Mouse (Mus musculus): ENCODE data around the gene Mettl14. TPM values are rescaled to one million over a fixed set of nuclear protein-coding genes. Genes with fewer than 3 reads are reported as not detected.

The Mettl14 gene
- 27.4 and 33.1 TPM in 2 replicates for polyA plus RNA-seq (2016; fragmentation: Nextera tagmentation; extraction: Ambion mirVana)

DNA sequence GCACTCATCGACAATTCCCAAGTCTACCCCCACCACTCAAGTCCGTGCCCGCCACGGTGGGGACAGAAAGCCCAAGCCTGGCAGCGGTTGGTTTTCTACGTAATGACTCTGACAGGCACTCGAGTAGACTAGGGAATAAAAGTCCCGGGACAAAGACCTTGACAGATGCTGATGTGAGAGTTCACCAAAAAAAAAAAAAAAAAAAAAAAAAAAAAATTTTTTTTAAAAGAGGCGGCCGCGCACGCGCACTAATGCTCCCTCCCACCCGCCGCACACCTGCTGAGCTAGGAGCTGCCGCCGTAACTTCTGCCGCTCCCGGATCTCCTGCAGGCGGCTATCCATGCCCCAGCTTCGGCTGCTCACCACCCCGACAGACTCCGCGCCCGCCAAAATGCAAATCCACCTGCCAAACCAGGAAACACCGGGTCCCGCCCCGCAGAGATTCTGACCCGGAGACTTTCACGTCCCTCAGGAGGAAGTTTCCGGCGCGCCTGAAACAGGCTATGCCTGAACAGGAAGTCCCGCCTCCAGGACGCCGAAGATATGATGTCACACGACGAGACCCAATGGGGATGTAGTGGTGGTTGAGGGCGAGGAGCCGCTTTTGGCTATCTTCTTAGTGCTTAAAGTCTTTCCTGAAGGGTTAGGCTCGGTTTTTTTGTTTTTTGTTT lies at the start of gene Mettl14:
Gene Mettl14, minus strand, starts transcription at position 623 of the 671 bp plus-strand sequence.
- DNase-seq (ENCODE audit: low spot score) = peak; percentile 98
- peak within 1 kb of the TSS; percentile 97 for H3K27ac ChIP-seq
- under 1% methylated on average over 41 of the region's 41 CpGs for WGBS

DNA sequence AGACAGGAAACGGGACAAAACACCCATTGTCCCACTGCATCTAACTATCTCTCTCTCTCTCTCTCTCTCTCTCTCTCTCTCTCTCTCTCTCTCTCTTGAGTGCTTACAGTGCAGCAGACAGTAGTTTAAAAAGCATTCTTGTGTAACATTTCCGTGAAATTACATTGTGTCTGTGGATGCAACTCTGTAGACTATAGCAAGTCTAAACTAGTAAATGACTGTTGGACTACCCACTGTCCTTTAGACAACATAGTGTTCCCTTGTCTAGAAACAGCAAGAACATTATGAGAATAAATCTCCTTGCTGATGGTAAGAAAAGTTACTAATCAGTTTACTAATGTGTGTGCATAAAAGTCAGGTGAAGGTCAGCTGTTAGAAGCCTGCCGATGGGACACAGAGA lies 47.5 kb upstream of the Mettl14 start:
- Histone ChIP-seq H3K4me1 (replicated peaks) (no peaks in the 10 kb centered on the region), H3K4me3 (no peak overlapping the region), H3K27me3 (ENCODE audit: insufficient read depth, poor library complexity, severe bottlenecking) (no peaks in the 10 kb centered on the region), H3K9me3 (no peaks in the 10 kb centered on the region), H3K36me3 (no peaks in the 10 kb centered on the region), H3K27ac (no peak overlapping the region)
- no peak for DNase-seq (ENCODE audit: low spot score)
- 86% methylated on average over 3 of the region's 3 CpGs for WGBS

More for the DNA sequence above, at the start of gene Mettl14:
- Histone ChIP-seq H3K4me1 (replicated peaks) (peaks cover 15% of the 10 kb centered on the region), H3K36me3 (peaks cover 15% of the 10 kb centered on the region), H3K27me3 (ENCODE audit: insufficient read depth, poor library complexity, severe bottlenecking) (no peaks in the 10 kb centered on the region), H3K9me3 (no peaks in the 10 kb centered on the region), H3K4me3 (peak within 1 kb of the TSS; percentile 78)

DNA sequence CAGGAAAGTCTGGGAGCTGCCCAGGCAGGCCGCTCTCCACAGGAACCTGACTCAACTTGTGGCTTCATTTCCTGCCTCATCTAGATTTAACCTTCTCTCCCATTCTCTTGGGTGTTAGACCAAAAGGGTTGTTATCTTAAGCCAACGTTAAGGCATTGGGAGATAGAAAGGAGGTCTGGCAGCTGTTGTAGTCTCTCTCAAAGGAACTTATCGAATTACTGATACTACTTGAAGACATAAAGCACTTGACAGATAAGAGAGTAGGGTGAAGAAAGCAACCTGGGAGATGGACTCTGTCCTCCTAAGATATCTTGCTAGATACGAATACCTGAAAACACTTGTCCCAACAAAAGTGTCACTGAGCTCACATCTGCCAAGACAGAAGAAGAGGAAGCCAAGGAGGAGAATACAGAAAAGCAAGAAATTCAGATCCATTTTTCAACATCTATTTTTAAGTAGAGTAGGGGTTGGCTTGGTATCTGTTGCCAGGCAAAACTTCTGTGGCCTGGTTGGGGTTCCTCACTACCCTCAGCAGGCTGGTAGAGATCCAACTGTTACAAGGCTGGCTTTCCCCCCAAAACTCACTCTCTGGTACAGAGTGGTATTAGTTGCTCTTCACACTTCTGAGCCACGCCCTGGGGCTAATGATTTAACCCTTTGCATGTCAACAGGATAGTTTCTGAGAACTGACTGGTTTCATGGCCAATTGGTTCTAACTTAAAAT lies 46.2 kb upstream of the Mettl14 start:
- Histone ChIP-seq H3K9me3 (no peaks in the 10 kb centered on the region), H3K4me3 (no peak overlapping the region), H3K36me3 (no peaks in the 10 kb centered on the region), H3K27ac (no peak overlapping the region), H3K27me3 (ENCODE audit: insufficient read depth, poor library complexity, severe bottlenecking) (no peaks in the 10 kb centered on the region), H3K4me1 (replicated peaks) (no peaks in the 10 kb centered on the region)
- WGBS = 72% methylated on average over 5 of the region's 5 CpGs
- DNase-seq (ENCODE audit: low spot score) = no peak

DNA sequence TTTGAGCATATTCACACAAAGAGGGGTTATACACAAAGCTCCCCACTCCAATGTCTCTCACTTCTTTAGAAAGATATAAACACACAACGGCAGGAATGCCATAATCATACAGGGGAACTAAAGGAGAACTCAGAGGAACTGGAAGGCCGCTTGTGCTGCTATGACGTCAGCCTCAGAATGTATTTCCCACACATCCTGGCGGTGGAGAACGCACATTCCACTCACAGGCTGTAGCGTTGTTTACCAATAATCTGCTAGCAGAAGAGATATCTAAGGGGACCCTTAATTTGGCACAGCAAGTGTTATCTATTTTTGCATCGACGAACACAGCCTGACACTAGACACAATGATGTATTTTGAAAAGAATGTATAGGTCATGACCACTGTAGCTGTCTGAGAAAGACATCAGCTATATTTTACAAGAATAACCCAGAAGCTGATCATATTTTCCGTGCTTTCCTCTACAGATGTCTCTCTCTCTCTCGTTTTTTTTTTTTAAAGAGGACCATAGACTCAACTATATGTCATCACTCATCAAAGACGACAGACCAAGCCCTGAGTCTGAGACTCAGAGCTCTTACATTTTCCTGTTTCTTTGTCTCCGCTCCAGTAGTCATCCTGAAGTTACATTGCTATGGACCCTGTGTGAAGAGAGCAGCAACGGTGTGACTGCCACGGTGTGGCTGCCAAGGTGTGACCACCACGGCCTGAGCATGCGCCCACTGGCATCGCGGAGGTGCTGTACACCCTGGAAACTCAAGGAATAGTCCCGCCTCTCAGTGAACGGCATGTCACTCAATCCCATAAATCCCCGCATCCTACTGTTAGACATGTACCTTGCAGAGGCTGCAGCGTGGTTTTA lies 43.9 kb upstream of the Mettl14 start:
- no peak overlapping the region for H3K27ac ChIP-seq
- no peak for DNase-seq (ENCODE audit: low spot score)
- H3K4me3 ChIP-seq = no peak overlapping the region
- H3K27me3 ChIP-seq (ENCODE audit: insufficient read depth, poor library complexity, severe bottlenecking) = no peaks in the 10 kb centered on the region
- H3K9me3 ChIP-seq = no peaks in the 10 kb centered on the region
- no peaks in the 10 kb centered on the region for H3K36me3 ChIP-seq
- H3K4me1 ChIP-seq (replicated peaks) = no peaks in the 10 kb centered on the region
- 86% methylated on average over 22 of the region's 22 CpGs for WGBS

DNA sequence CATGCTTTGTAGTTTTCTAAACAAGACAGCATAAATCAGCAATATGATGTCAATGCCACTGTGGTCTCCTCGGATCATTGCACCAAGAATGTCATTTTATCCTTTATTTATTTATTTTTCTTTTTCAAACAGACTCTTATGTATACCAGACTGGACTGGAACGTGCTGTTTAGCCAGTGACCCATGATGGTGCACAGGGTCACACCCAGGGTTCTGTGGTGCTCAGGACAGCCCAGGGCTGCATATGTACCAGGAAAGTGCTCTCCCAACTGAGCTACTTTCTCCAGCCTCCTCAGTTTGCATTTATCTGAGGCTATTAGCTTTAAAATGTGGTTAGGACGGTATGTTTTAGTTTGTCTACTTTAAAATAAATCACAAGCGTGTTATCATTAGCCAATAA lies 42.1 kb upstream of the Mettl14 start:
- Histone ChIP-seq H3K27me3 (ENCODE audit: insufficient read depth, poor library complexity, severe bottlenecking) (no peaks in the 10 kb centered on the region), H3K9me3 (no peaks in the 10 kb centered on the region), H3K36me3 (no peaks in the 10 kb centered on the region), H3K4me3 (no peak overlapping the region), H3K27ac (no peak overlapping the region), H3K4me1 (replicated peaks) (no peaks in the 10 kb centered on the region)
- WGBS = 67% methylated on average over 4 of the region's 4 CpGs
- no peak for DNase-seq (ENCODE audit: low spot score)

DNA sequence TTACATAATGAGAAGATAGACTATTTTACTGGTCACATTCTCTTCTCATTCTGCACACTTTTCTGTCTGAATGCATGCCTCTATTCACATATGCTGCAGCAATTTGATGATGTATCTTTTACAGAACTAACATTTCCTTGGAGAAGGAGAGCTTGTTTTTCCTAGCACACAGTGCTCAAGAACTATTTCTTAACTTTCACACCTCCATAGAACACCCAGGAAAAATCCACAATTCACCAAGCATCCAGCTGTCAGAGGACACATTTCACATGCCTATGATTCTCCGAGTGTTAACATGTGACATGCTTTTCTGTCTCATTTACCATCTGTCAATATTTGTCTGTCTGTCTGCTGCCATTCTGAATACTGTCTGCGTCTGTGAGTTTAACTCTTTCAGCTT lies 39.7 kb upstream of the Mettl14 start:
- Histone ChIP-seq H3K36me3 (no peaks in the 10 kb centered on the region), H3K4me1 (replicated peaks) (no peaks in the 10 kb centered on the region), H3K27ac (no peak overlapping the region), H3K9me3 (no peaks in the 10 kb centered on the region), H3K4me3 (no peak overlapping the region), H3K27me3 (ENCODE audit: insufficient read depth, poor library complexity, severe bottlenecking) (no peaks in the 10 kb centered on the region)
- WGBS = 81% methylated on average over 2 of the region's 2 CpGs
- no peak for DNase-seq (ENCODE audit: low spot score)

DNA sequence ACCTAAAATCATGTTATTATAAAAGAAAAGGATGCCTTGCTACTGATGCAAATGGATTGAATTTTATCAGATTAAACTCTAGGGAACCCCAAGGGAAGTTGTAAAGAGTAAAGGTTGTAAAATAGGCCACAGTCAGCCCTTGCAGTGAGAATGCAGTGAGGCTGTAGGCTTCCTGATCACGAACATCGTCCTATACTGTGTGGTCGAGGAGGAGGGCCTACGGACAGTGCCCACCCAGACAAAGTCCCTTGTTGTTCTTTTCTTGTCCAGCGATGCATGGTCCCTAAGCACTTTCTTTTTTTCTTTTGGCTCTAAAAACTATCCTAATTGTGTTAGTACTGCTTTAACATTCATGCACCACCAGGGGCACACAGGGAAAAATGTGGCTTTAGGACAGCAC lies 27.3 kb upstream of the Mettl14 start:
- Histone ChIP-seq H3K4me1 (replicated peaks) (no peaks in the 10 kb centered on the region; the same call in 1 of the 2 replicates), H3K27me3 (ENCODE audit: insufficient read depth, poor library complexity, severe bottlenecking) (no peaks in the 10 kb centered on the region), H3K9me3 (no peaks in the 10 kb centered on the region), H3K27ac (no peak overlapping the region), H3K36me3 (no peaks in the 10 kb centered on the region), H3K4me3 (no peak overlapping the region)
- DNase-seq (ENCODE audit: low spot score) = no peak
- 47% methylated on average over 5 of the region's 5 CpGs for WGBS

DNA sequence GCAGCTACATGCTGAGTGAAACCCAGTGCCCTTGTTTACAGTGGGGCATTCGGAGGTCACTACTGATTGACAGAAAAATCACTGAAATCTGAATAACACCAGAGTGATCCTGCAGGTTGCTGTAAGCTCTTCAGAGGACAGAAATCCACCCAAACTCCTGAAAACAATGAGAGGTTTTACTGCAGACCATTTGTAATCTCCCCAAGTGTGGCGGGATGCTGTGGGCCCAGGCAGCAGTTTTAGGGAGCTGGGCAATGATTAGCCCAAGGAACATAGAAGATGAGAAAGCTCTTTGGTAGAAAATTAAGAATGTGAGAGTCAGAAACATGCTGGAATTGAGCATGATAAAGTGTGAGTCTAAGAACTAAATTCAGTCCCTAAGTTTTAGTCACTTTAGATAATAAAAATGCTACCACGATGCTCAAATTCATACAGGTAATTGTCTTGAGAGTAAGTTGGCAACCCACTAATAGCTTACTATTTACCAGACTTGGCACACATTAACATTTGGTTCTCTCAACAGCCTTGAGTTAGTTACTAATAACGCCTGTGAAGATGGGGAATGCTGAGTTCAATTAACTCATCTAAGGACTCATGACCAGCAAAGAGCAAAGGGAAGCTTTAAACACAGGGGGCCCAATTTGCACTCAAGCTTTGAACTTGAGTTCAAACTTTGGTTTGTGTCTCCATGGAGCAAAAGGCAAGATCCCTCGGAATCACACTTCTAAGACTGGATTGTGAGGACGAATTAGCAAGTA lies 26.1 kb upstream of the Mettl14 start:
- no peaks in the 10 kb centered on the region; the same call in 1 of the 2 replicates for H3K4me1 ChIP-seq (replicated peaks)
- no peaks in the 10 kb centered on the region for H3K36me3 ChIP-seq
- H3K27ac ChIP-seq = no peak overlapping the region
- H3K9me3 ChIP-seq = no peaks in the 10 kb centered on the region
- DNase-seq (ENCODE audit: low spot score) = no peak
- H3K4me3 ChIP-seq = no peak overlapping the region
- no peaks in the 10 kb centered on the region for H3K27me3 ChIP-seq (ENCODE audit: insufficient read depth, poor library complexity, severe bottlenecking)
- 79% methylated on average over 6 of the region's 6 CpGs for WGBS

DNA sequence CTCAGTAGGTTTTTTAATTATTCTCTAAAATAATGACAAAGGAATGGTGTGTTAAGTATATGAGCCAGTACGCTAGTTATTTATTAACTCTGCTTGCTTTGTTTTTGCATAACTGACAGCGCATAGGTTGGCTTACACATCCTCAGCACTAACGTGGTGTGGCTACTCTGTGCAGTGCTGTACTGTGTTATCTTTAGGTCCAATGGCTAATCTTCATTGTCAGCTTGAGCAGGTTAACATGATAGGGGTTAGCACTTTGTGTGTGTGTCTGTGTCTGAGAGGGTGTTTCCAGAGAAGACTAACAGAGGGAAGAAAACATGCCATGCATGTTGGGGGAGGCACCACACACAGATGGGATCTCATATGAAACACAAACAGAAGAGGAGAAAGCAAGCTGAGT lies 19.0 kb upstream of the Mettl14 start:
- DNase-seq (ENCODE audit: low spot score) = no peak
- 87% methylated on average over 3 of the region's 3 CpGs for WGBS
- Histone ChIP-seq H3K4me1 (replicated peaks) (no peaks in the 10 kb centered on the region), H3K9me3 (no peaks in the 10 kb centered on the region), H3K27me3 (ENCODE audit: insufficient read depth, poor library complexity, severe bottlenecking) (no peaks in the 10 kb centered on the region), H3K36me3 (no peaks in the 10 kb centered on the region), H3K27ac (no peak overlapping the region), H3K4me3 (no peak overlapping the region)

DNA sequence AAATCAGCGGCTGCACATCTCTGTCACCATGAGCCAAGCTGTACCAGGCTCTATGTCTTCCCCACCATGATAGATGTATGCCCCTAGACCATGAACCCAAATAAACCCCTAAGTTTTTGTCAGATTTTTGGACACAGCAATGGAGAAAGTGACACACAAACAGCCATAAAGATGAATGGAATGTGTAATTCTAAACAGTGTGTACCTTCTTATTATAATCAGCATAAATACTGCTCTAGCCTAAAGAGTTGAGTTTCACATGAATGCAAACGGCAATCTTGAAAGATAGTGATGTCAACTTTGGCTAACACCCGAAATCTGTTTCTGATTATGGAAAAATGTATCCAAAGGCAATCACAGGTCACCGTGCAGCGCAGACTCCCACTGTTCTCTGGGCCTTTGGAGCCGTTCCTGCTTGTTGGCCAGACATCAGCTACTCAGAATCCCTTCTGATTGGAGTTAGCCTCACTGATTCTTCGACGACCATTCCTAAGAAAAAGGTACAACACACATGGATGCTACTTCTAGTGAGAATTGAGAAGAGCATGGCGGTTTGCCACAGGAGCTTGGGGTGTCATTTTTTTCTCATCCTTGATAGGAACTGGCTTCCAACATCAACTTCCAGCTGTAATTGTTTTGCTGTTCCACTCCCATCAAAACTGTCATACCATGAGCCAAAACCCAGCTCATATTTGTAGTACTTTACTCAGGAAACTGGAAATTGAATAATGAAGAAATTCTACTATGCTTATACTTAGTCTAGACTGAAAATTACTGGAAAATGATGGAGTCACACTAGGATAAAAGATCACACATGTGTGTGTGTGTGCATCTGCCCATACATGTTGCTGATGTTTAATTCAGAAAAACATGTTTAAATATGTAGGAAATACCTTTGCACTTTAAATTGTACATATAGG lies 11.9 kb upstream of the Mettl14 start:
- no peak for DNase-seq (ENCODE audit: low spot score)

DNA sequence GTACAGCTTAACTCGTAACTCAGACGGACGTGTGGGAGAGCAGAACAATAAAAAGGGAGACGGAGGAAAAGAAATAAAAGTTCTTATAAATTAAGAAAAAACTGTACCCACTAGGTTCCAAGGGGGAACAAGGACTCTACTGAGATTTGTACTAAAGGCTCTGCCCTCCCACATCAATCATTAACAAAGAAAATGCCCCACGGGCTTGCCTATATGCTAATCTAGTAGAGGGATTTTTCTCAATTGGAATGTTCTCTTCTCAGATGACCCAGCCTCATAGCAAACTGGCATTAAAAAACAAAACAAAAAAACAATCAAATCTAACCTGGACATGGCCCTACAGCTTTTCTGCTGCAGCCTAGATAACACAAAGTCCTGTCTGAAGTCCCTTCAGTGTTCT lies 9.7 kb upstream of the Mettl14 start:
- Histone ChIP-seq H3K4me1 (replicated peaks) (no peaks in the 10 kb centered on the region), H3K9me3 (no peaks in the 10 kb centered on the region), H3K36me3 (no peaks in the 10 kb centered on the region), H3K27ac (no peak overlapping the region), H3K27me3 (ENCODE audit: insufficient read depth, poor library complexity, severe bottlenecking) (no peaks in the 10 kb centered on the region), H3K4me3 (no peak overlapping the region)
- WGBS = 90% methylated on average over 5 of the region's 5 CpGs
- DNase-seq (ENCODE audit: low spot score) = no peak

More for the DNA sequence above, 11.9 kb upstream of the Mettl14 start:
- Histone ChIP-seq H3K9me3 (no peaks in the 10 kb centered on the region), H3K27ac (no peak overlapping the region), H3K27me3 (ENCODE audit: insufficient read depth, poor library complexity, severe bottlenecking) (no peaks in the 10 kb centered on the region), H3K4me3 (no peak overlapping the region), H3K36me3 (no peaks in the 10 kb centered on the region), H3K4me1 (replicated peaks) (no peaks in the 10 kb centered on the region)
- 76% methylated on average over 9 of the region's 9 CpGs for WGBS

Data from hindbrain, embryonic 10.5 days (tissue).